Mouse (Mus musculus) midbrain, embryonic 16.5 days (tissue): ENCODE measurements around the gene Mast4. TPM values are rescaled to one million over a fixed set of nuclear protein-coding genes. Genes with fewer than 3 reads are reported as not detected.

Experiments
- ATAC-seq: fragments of 200-750 bp; cut with Nextera tagmentation; 2 replicates; pipeline ENCODE4 v1.8.0; 2017; ENCODE audit warnings: moderate TSS enrichment
- H3K27ac ChIP-seq: fragments of 300-500 bp; sonication (generic); 2 replicates; pipeline ENCODE4 v1.5.1; 2014; ENCODE audit warnings: mild to moderate bottlenecking, low read length, mixed read lengths
- H3K27me3 ChIP-seq: fragments of 300-500 bp; sonication (generic); 2 replicates; pipeline ENCODE4 v1.6.1; 2014; ENCODE audit warnings: low read depth, low read length, mixed read lengths; ENCODE audit not compliant: control insufficient read depth, insufficient read depth
- H3K36me3 ChIP-seq: fragments of 300-500 bp; sonication (generic); 2 replicates; pipeline ENCODE4 v1.6.1; 2014; ENCODE audit warnings: mild to moderate bottlenecking, low read length, moderate library complexity, mixed read lengths; ENCODE audit not compliant: control insufficient read depth, insufficient read depth
- H3K4me1 ChIP-seq: fragments of 300-500 bp; sonication (generic); 2 replicates; pipeline ENCODE4 v1.6.1; 2014; ENCODE audit warnings: mild to moderate bottlenecking, low read length, mixed read lengths; ENCODE audit not compliant: control insufficient read depth, insufficient read depth
- H3K4me2 ChIP-seq: fragments of 300-500 bp; sonication (generic); 2 replicates; pipeline ENCODE4 v1.6.1; 2014; ENCODE audit warnings: mild to moderate bottlenecking, low read length, mixed read lengths
- H3K4me3 ChIP-seq: fragments of 300-500 bp; sonication (generic); 2 replicates; pipeline ENCODE4 v1.5.1; 2014; ENCODE audit warnings: low read depth, mild to moderate bottlenecking, low read length, moderate library complexity, mixed read lengths
- H3K9ac ChIP-seq: fragments of 300-500 bp; sonication (generic); 2 replicates; pipeline ENCODE4 v1.6.1; 2014; ENCODE audit warnings: low read depth, low read length, mixed read lengths
- H3K9me3 ChIP-seq: fragments of 300-500 bp; sonication (generic); replicated peaks from 2 replicates; pipeline ENCODE4 v1.6.1; 2014; ENCODE audit warnings: mild to moderate bottlenecking, low read length, mixed read lengths; ENCODE audit not compliant: control insufficient read depth, poor library complexity, severe bottlenecking
- WGBS: fragments of 180-500 bp; shearing (Covaris S2); extraction: QIAGEN DNeasy Blood & Tissue Kit; methylation state at CpG from one replicate; pipeline ENCODE4 v1.1.7; 2014; 5-methylcytosine and 5-hydroxymethylcytosine counted together
- polyA plus RNA-seq: library from polyadenylated mRNA; unstranded; fragments of >200 nt; fragmentation: Nextera tagmentation; extraction: Ambion mirVana; gene quantifications from 2 replicates; pipeline ENCODE4 v1.2.1, GENCODE M21; 2015

The Mast4 gene
- polyA plus RNA-seq, 1 experiment from 2014 or later, result 33.8 TPM

GRCm38 (mm10) chr13:103094595-103094994 is 239.7 kb downstream of the Mast4 start:
- H3K27me3 ChIP-seq, result no peaks in the 10 kb centered on the region
- no peak overlapping the region for H3K4me3 ChIP-seq
- H3K4me2 ChIP-seq, result peak overlapping the region; percentile 21
- no peak for ATAC-seq
- no peaks in the 10 kb centered on the region for H3K36me3 ChIP-seq
- 75% methylated on average over 5 of the region's 5 CpGs for WGBS
- peaks cover 8% of the 10 kb centered on the region for H3K4me1 ChIP-seq
- no peak overlapping the region for H3K27ac ChIP-seq
- H3K9ac ChIP-seq, result no peak overlapping the region
- no peaks in the 10 kb centered on the region for H3K9me3 ChIP-seq

DNA sequence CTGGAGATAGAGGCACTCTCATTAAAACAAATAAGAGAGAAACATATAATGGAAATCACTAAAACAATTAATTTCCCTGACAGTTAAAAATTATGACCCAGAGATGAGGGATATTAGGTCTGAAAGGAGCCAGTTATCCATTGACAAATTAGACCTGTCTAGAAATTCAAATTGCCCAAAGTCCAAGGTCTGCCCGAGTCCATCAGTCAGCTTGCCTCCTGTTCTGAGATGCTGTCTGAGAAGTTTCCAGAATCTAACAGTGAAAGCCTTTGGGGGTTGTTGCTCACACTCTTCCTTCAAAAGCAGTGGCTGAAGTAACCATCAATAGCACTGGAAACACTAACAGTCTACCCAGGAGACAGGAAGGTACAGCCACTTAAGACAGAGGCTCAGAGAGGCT is 240.6 kb downstream of the Mast4 start:
- H3K36me3 ChIP-seq, result no peaks in the 10 kb centered on the region
- H3K9me3 ChIP-seq, result no peaks in the 10 kb centered on the region
- H3K4me1 ChIP-seq, result peaks cover 8% of the 10 kb centered on the region
- no peaks in the 10 kb centered on the region for H3K27me3 ChIP-seq
- no peak overlapping the region for H3K4me2 ChIP-seq
- 85% methylated on average over 1 of the region's 1 CpGs for WGBS
- no peak overlapping the region for H3K4me3 ChIP-seq
- ATAC-seq, result no peak
- no peak overlapping the region for H3K27ac ChIP-seq
- H3K9ac ChIP-seq, result no peak overlapping the region

- no peak overlapping the region for H3K27ac ChIP-seq
- H3K36me3 ChIP-seq, result no peaks in the 10 kb centered on the region
- H3K9ac ChIP-seq, result no peak overlapping the region
- H3K4me1 ChIP-seq, result no peaks in the 10 kb centered on the region
- no peak overlapping the region for H3K4me3 ChIP-seq
- no peak for ATAC-seq
- 79% methylated on average over 15 of the region's 15 CpGs for WGBS
- H3K27me3 ChIP-seq, result no peaks in the 10 kb centered on the region
- no peak overlapping the region for H3K4me2 ChIP-seq
- H3K9me3 ChIP-seq, result no peaks in the 10 kb centered on the region
These were observed 248.7 kb downstream of the Mast4 start for GRCm38 (mm10) chr13:103085540-103086121.

DNA sequence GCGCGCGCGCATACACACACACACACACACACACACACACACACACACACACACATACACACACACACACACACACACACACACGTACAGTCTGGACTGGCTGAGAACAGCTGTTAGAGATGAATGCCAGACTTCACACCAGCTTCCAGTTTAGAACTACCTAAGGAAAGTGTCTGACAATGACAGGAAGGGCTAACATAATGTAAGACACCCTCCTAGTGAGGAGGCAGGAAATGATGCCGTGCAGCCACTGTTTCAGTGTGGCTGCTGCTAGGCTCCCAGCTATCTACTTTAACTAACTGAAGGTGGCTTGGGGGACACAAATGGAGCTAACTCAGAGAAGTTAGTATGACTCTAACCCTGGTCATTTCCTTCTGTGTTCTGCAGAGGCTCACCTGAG is 251.4 kb downstream of the Mast4 start:
- H3K27ac ChIP-seq, result no peak overlapping the region
- ATAC-seq, result no peak
- H3K27me3 ChIP-seq, result no peaks in the 10 kb centered on the region
- H3K9me3 ChIP-seq, result no peaks in the 10 kb centered on the region
- no peak overlapping the region for H3K4me3 ChIP-seq
- H3K4me2 ChIP-seq, result no peak overlapping the region
- no peaks in the 10 kb centered on the region for H3K36me3 ChIP-seq
- WGBS, result 44% methylated on average over 6 of the region's 6 CpGs
- H3K9ac ChIP-seq, result no peak overlapping the region
- no peaks in the 10 kb centered on the region for H3K4me1 ChIP-seq

- 75% methylated on average over 4 of the region's 4 CpGs for WGBS
- no peaks in the 10 kb centered on the region for H3K9me3 ChIP-seq
- H3K27ac ChIP-seq, result no peak overlapping the region
- no peak overlapping the region for H3K4me2 ChIP-seq
- H3K9ac ChIP-seq, result no peak overlapping the region
- H3K27me3 ChIP-seq, result no peaks in the 10 kb centered on the region
- no peak for ATAC-seq
- no peak overlapping the region for H3K4me3 ChIP-seq
- H3K4me1 ChIP-seq, result no peaks in the 10 kb centered on the region
- no peaks in the 10 kb centered on the region for H3K36me3 ChIP-seq
These were observed 254.5 kb downstream of the Mast4 start for GRCm38 (mm10) chr13:103079806-103080205.

GRCm38 (mm10) chr13:103078815-103079214 is 255.5 kb downstream of the Mast4 start:
- Histone ChIP-seq H3K4me2 (no peak overlapping the region), H3K9me3 (no peaks in the 10 kb centered on the region), H3K27ac (no peak overlapping the region), H3K36me3 (no peaks in the 10 kb centered on the region), H3K4me1 (no peaks in the 10 kb centered on the region), H3K27me3 (no peaks in the 10 kb centered on the region), H3K9ac (no peak overlapping the region), H3K4me3 (no peak overlapping the region)
- ATAC-seq, result no peak
- WGBS, result 96% methylated on average over 6 of the region's 6 CpGs

GRCm38 (mm10) chr13:103073461-103073860 is 260.8 kb downstream of the Mast4 start:
- no peak overlapping the region for H3K27ac ChIP-seq
- no peaks in the 10 kb centered on the region for H3K36me3 ChIP-seq
- no peak for ATAC-seq
- WGBS, result 93% methylated on average over 4 of the region's 4 CpGs
- no peak overlapping the region for H3K4me2 ChIP-seq
- H3K9me3 ChIP-seq, result no peaks in the 10 kb centered on the region
- no peak overlapping the region for H3K4me3 ChIP-seq
- no peaks in the 10 kb centered on the region for H3K27me3 ChIP-seq
- H3K9ac ChIP-seq, result no peak overlapping the region
- no peaks in the 10 kb centered on the region for H3K4me1 ChIP-seq

- WGBS, result 81% methylated on average over 3 of the region's 3 CpGs
- H3K4me3 ChIP-seq, result no peak overlapping the region
- ATAC-seq, result no peak
These were observed 262.5 kb downstream of the Mast4 start for GRCm38 (mm10) chr13:103071783-103072182.

GRCm38 (mm10) chr13:103067581-103068166 is 266.6 kb downstream of the Mast4 start:
- no peaks in the 10 kb centered on the region for H3K36me3 ChIP-seq
- H3K27ac ChIP-seq, result no peak overlapping the region
- peaks cover 4% of the 10 kb centered on the region; the same call in 1 of the 2 replicates for H3K4me1 ChIP-seq
- no peak overlapping the region for H3K4me2 ChIP-seq
- no peaks in the 10 kb centered on the region for H3K9me3 ChIP-seq
- no peaks in the 10 kb centered on the region for H3K27me3 ChIP-seq
- ATAC-seq, result no peak
- no peak overlapping the region for H3K4me3 ChIP-seq
- H3K9ac ChIP-seq, result no peak overlapping the region
- 22% methylated on average over 7 of the region's 7 CpGs for WGBS

More at GRCm38 (mm10) chr13:103071783-103072182, 262.5 kb downstream of the Mast4 start:
- Histone ChIP-seq H3K36me3 (no peaks in the 10 kb centered on the region), H3K27me3 (no peaks in the 10 kb centered on the region), H3K9ac (no peak overlapping the region), H3K9me3 (no peaks in the 10 kb centered on the region), H3K27ac (no peak overlapping the region), H3K4me1 (no peaks in the 10 kb centered on the region), H3K4me2 (no peak overlapping the region)
